Mouse (Mus musculus) kidney, postnatal 36 days (tissue): Measurements from ENCODE around the gene Grin2b.

Source experiments
- DNase-seq, 2 experiments: peaks; one replicate each; pipeline ENCODE4 v3.0.0; 2021 to 2022; ENCODE audit warnings: mixed read lengths in 2 of 2

Grin2b gene

GRCm38 (mm10) chr6:136173191-136173896, at the start of gene Grin2b:
Gene Grin2b (minus strand): TSS chr6:136173511.
- DNase-seq = peak in 1 of 2 experiments; percentile 6

DNA sequence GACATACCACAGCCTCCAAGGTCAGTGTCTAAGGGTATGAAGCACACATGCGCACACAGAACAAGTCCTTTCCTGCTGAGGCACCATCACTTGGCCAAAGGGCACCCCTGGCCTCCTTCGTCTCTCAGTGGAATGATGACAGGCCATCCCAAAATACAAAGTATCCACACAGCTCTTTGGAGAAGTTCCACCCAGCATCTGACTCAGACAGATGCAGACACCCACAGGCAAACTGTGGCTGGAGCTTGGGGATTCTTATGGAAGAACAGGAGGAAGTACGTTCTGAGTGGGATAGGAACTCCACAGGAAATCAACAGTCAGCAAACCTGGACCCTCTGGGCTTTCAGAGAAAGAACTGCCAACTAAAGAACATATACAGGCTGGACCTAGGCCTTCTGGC, 48.6 kb upstream of the Grin2b start:
- no peak for DNase-seq

GRCm38 (mm10) chr6:136210442-136210841, 37.1 kb upstream of the Grin2b start:
- no peak for DNase-seq

- DNase-seq = no peak
These were observed 26.5 kb upstream of the Grin2b start for GRCm38 (mm10) chr6:136199814-136200213.

DNA sequence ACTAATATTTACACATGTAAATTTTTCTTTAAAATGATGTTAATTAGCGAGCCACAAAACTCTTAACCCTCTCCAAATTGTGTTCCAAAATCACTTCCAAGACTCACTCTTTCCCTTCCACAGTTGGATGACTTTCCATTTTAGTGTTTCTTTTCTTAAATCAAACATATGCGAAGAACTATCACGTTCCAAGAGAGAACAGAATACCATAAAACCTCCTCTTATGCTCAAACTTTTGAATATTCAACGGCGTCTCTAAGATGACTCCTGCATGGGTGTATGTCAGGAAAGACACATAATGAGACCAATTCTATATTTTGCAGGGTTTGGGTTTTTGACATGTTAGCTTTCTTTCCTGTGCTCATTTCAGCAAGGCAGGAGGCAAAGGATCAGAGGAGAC, 21.3 kb upstream of the Grin2b start:
- no peak for DNase-seq

DNA sequence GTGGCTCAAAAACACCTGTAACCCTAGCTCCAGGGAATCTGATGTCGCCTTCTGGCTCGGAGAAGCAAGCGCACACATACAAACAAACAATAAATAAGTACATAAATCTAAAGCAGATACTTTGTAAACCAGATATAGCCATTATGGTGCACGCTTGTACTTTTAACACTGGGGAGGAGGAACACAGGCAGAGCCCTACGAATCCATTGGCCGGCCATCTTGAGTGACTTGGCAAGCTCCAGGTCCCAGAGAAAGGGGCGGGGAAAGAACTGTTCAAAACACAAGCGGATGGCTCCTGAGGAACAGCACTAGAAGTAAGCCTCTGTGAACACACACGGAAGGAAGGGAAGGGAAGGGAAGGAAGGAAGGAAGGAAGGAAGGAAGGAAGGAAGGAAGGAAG, 4.8 kb upstream of the Grin2b start:
- no peak for DNase-seq

GRCm38 (mm10) chr6:136172801-136173190, 515 bp downstream of the Grin2b start:
- no peak for DNase-seq

GRCm38 (mm10) chr6:136172172-136172651, 1.1 kb downstream of the Grin2b start:
- DNase-seq = no peak

DNA sequence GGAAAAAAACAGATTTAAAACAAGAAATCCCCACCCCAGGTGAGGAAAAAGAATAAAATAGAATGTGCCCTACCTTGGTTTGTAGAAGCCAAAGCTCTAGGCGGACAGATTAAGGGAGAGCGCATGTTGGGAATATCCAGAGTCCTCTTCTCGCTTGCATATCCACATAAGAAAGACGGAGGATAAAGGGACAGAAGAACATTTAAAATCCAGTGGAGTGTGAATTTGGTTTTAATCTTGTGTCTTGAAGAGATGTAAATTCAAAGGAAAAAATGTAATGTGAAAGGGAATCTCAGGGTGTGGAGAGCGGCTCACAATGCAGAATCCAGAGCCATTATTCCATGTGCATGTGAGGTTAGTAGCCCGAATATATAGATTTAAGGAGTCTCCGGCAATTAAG, 2.0 kb downstream of the Grin2b start:
- no peak for DNase-seq

DNA sequence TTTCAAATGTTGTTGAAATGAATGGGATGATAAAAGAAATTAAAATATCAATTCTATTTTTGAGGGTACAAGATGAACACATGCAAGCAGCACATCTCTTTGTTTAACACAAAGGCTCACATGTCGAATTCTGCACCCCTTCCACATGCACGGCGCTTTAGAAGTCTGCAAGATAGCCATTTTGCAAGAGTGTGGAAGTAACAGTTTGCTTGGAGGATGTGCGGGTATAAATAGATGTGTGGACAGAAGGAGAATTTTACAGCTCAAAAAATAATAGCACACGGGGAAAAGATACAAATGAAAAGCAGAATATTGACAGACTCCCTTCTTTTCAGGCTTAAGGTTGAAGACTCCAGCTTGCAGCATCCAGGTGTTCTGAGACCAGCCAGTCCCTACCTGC, 2.9 kb downstream of the Grin2b start:
- DNase-seq = no peak

DNA sequence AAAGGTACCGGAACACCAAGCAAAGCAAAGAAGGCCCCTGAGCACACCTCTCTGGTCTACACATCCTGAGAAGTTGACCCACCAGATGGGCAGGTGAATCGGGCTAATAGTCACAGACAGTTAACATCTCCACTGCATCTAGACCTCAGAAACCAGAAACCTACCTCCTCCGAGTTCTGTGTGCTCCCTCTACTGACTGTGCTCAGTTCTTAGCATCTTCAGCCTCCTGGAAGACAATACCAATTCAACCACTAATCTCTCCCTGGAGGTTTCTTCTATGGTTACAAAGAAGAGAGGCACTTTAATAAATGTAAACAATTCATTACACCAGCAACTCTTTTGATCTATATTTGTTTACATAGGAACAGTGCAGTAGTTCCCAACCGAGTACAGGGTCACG, 6.0 kb downstream of the Grin2b start:
- DNase-seq = no peak

DNA sequence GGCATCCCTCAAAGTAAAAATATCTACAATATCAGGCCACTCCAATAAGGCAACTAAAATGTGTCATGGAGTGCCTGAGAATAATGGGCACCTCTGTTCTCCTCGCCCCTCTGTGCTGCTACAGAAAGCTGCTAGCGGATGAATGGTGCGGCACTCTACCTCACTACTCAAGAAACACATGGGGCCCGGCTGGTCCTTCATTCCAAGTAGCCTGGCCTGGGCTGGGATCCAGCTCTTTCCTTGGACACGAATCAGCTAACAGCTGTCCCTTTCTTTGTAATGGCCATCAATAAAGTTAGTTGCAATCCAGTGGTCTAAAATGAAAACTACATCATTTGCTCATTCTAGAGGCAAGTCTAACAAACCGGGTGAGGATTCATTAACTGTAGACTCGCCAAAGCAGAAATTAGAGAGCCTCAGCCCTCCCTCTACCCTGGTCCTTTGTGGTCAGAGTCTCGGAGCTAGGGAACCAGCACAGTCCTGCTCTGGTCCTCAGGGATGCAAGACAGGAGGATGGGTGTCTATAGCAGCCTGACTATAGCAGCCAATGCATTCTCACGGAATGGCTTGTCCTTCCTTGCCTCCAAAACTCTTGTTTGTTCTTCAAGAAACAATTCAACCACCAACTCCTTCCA, 7.8 kb downstream of the Grin2b start:
- peak; percentile 8 to 14 for DNase-seq

DNA sequence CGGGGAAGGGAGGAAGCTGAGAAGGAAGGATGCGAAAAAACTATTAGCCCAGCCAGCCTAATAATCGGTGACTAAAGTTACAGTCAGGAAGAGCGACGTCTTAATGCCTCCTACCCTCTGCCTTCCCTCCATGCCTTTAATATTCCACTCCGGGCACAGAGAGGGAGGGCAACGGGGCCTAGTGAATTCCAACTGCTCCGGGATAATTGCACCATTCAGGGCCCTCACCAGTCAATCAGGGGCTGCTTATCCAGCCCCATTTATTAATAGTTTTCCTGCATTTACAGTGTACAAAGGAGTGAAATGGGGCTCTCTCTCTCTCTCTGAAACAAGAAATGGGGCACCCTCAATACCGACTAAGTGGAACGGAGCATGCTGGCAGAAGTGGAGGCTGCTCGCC, 11.2 kb downstream of the Grin2b start:
- DNase-seq = no peak

DNA sequence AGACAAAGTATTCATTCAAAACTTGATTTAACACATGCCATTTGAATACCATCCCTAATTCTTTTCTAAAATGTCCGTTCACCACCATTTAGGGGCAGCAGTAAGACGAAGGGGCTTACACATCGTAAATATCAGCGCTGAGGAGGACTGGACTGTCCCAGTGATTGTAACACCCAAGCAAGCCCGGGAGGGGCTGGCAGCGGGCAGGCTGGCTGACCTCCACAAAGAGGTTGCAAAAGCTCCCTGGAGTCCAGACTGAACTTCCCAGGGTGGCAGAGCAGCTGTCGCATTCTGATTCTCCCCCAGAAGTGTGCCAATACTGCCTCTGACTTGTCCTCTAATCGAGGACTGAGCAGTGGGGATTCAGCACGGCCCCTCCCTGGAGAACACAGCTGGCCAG, 19.9 kb downstream of the Grin2b start:
- DNase-seq = no peak

- DNase-seq = peak; percentile 8 to 23
These were observed 23.2 kb downstream of the Grin2b start for GRCm38 (mm10) chr6:136150064-136150463.

DNA sequence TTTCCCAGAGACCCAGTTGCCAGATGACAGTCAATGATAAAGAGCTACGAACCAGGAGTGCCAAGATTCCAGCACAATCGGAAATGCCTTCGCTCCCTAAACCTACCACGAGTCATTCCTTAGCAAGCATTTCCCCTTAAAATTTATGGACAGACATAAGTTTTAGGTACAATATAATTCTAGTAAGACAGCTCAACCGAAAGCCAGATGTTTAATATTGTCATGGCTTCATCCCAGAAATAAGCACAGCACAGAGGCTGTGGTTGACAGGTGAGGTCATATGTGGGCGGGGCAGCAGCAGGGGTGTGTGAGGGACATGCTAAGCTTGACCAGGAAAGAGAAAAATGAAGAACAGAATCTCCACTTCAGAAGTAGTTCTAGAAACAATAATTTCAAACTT, 33.3 kb downstream of the Grin2b start:
- no peak for DNase-seq

DNA sequence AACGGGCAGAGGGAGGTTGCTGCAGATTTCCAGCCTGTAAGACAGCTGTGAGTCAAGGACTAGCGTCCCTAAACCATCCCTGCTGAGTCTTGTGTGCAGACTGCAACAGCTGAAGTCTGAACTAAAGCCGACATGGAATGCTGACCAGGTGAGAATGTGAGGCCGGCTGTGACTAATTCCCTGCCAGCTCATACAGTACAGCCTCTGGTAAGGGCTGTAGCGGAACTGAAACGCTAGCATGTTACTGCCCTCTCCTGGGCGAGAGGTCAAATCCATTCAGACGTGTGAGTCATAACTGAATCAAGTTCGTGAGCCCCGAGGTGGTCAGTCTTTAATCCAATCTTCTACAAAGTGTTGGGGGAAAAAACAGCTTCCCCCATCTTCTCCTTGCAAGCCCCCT, 42.9 kb downstream of the Grin2b start:
- peak; percentile 43 to 57 for DNase-seq

DNA sequence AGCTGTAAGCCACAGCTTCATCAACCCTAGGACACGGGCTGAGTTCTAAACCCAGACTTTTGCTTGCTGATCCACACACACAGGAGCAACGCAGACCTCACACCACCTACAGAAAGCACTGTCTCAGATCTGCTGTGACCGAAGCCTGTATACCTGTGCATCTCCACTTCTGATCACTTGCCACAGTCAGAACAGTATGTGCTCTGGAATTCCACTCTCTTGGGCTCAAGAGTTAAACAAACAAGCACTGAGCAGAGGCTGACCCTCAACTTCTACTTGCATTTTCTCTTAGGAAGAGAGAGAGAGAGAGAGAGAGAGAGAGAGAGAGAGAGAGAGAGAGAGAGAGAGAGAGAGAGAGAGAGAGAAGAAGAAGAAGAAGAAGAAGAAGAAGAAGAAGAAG, 50.7 kb downstream of the Grin2b start:
- DNase-seq = no peak

DNA sequence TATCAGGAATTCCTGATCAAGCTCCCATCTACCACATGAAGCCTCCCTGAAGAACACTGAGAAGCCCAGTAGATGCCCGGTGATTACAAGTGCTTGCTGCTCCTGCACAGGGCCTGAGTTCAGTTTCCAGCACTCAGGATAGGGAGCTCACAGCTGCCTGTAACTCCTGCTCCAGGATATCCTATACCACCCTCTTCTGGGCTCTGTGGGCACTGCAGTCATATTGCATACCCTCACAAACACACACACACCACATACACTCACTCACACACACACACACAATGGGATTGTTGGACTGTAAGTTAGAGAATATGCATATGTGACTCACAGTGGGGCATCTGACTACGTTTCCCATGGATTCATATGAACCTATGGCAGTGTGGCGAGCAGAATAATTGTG, 55.9 kb downstream of the Grin2b start:
- peak in 1 of 2 experiments; percentile 25 for DNase-seq

- no peak for DNase-seq
These were observed 59.5 kb downstream of the Grin2b start for GRCm38 (mm10) chr6:136113639-136114410.

- DNase-seq = no peak
These were observed 64.1 kb downstream of the Grin2b start for GRCm38 (mm10) chr6:136109172-136109571.

DNA sequence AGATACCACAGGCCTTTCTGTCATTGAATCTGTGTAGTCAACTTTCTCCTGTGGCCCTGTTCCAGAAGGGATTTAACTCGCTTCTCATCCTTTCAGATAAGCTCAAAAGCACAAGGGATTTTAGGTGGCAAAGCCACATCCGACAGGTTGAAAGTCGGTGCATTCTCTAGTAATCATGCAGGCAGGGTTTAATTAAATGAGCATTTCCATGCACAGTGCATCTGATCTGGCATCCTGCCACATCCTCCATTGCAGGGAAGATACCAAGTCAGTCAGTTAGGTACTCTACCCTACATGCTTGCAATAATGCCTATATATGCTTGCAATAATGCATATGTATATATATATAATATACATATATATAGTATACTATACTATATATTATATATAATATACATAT, 64.8 kb downstream of the Grin2b start:
- DNase-seq = peak in 1 of 2 experiments; percentile 7

- DNase-seq = no peak
These were observed 68.1 kb downstream of the Grin2b start for GRCm38 (mm10) chr6:136105221-136105620.

GRCm38 (mm10) chr6:136100241-136100640, 73.1 kb downstream of the Grin2b start:
- no peak for DNase-seq
